Mouse (Mus musculus): Measurements from ENCODE around the gene Majin.

GRCm38 (mm10) chr19:6270661-6271060 lies 86.5 kb downstream of the Majin start:
- TF ChIP-seq CEBPB (IDR thresholded peaks at IDR 0.05; ENCODE audit: insufficient read depth, poor library complexity, severe bottlenecking) (no peak), POLR2A (IDR thresholded peaks at IDR 0.05; ENCODE audit: insufficient read length, low read depth) (no peak), MAX (IDR thresholded peaks at IDR 0.05; ENCODE audit: low read depth) (no peak)
